Mouse (Mus musculus): Measurements from ENCODE around the gene Gm20708.

The Gm20708 gene

GRCm38 (mm10) chr11:117809407-117810311, at the start of gene Gm20708, which contains the start of gene Syngr2:
Gene Gm20708 (plus strand): TSS chr11:117809668.
Gene Syngr2 (plus strand): TSS chr11:117809668.
- peak; percentile 63 for DNase-seq (ENCODE audit: low read depth, low spot score)

- no peak for DNase-seq (ENCODE audit: low read depth, low spot score)
These were observed 48.9 kb upstream of the Gm20708 start for GRCm38 (mm10) chr11:117760374-117761119.

GRCm38 (mm10) chr11:117761801-117762200, 47.7 kb upstream of the Gm20708 start:
- DNase-seq (ENCODE audit: low read depth, low spot score) = no peak

- no peak for DNase-seq (ENCODE audit: low read depth, low spot score)
These were observed 47.2 kb upstream of the Gm20708 start for GRCm38 (mm10) chr11:117762246-117762645.

GRCm38 (mm10) chr11:117764319-117764718, 45.1 kb upstream of the Gm20708 start:
- no peak for DNase-seq (ENCODE audit: low read depth, low spot score)

- no peak for DNase-seq (ENCODE audit: low read depth, low spot score)
These were observed 44.1 kb upstream of the Gm20708 start for GRCm38 (mm10) chr11:117765361-117765760.

GRCm38 (mm10) chr11:117766275-117766674, 43.2 kb upstream of the Gm20708 start:
- no peak for DNase-seq (ENCODE audit: low read depth, low spot score)

- no peak for DNase-seq (ENCODE audit: low read depth, low spot score)
These were observed 40.5 kb upstream of the Gm20708 start for GRCm38 (mm10) chr11:117768725-117769682.

GRCm38 (mm10) chr11:117769683-117770047, 39.8 kb upstream of the Gm20708 start:
- no peak for DNase-seq (ENCODE audit: low read depth, low spot score)

- no peak for DNase-seq (ENCODE audit: low read depth, low spot score)
These were observed 39.1 kb upstream of the Gm20708 start for GRCm38 (mm10) chr11:117770407-117770806.

- DNase-seq (ENCODE audit: low read depth, low spot score) = no peak
These were observed 37.1 kb upstream of the Gm20708 start for GRCm38 (mm10) chr11:117772352-117772751.

- DNase-seq (ENCODE audit: low read depth, low spot score) = no peak
These were observed 34.5 kb upstream of the Gm20708 start for GRCm38 (mm10) chr11:117774925-117775324.

GRCm38 (mm10) chr11:117775540-117775939, 33.9 kb upstream of the Gm20708 start:
- no peak for DNase-seq (ENCODE audit: low read depth, low spot score)

- DNase-seq (ENCODE audit: low read depth, low spot score) = no peak
These were observed 33.2 kb upstream of the Gm20708 start for GRCm38 (mm10) chr11:117776085-117776792.

GRCm38 (mm10) chr11:117777111-117777510, 32.4 kb upstream of the Gm20708 start:
- no peak for DNase-seq (ENCODE audit: low read depth, low spot score)

- DNase-seq (ENCODE audit: low read depth, low spot score) = no peak
These were observed 31.4 kb upstream of the Gm20708 start for GRCm38 (mm10) chr11:117778031-117778430.

- DNase-seq (ENCODE audit: low read depth, low spot score) = peak; percentile 57
These were observed 30.5 kb upstream of the Gm20708 start for GRCm38 (mm10) chr11:117778851-117779433.

GRCm38 (mm10) chr11:117779434-117780198, 29.9 kb upstream of the Gm20708 start:
- peak; percentile 68 for DNase-seq (ENCODE audit: low read depth, low spot score)

- no peak for DNase-seq (ENCODE audit: low read depth, low spot score)
These were observed 29.3 kb upstream of the Gm20708 start for GRCm38 (mm10) chr11:117780199-117780515.
